Mouse (Mus musculus): ENCODE data around the gene Stat1.

GRCm38 (mm10) chr1:52120191-52120590 is 951 bp downstream of the Stat1 start:
- no peak for TF ChIP-seq CTCF (IDR thresholded peaks at IDR 0.05; ENCODE audit: borderline replicate concordance, extremely low read depth, insufficient read depth, insufficient read length)
- TF ChIP-seq POLR2A (IDR thresholded peaks at IDR 0.05; ENCODE audit: borderline replicate concordance, extremely low read depth, insufficient read depth, insufficient read length, poor library complexity, severe bottlenecking): no peak

Measured in brain, embryonic 14.5 days (tissue).